Mouse (Mus musculus): Measurements from ENCODE around the gene Ndufa10. TPM values are rescaled to one million over a fixed set of nuclear protein-coding genes. Genes with fewer than 3 reads are reported as not detected.
A peak's percentile ranks its signal among the peaks of the same experiment; 100 is the strongest.

Ndufa10 gene
- polyA plus RNA-seq, 1 experiment from 2014 or later, result 276 TPM

DNA sequence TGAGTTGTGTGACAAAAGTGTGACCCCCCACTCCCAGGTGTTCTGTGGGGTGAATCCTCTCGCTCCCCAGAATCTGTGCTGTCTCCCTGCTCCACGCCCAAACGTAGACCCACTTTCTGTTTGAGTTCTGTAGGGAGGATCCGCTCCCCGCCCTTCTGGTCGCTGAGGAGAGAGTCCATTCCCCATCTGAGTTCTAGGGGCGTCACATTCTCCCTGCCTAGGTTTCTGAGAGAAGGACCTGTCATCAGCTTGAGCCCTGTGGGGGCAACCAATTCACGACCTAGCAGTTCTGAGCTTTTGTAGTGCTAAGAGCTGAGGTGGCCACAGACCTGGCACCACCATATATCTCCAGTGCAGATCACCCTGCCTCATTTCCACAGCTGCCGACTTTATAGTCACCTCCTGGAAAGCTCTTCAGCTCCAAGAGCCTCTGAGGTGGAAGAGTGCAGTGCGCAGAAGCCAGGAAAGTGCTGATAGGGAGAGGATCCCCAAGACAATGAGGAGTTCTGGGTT, 462 bp upstream of the Ndufa10 start:
- no peaks in the 10 kb centered on the region for H3K27me3 ChIP-seq (ENCODE audit: control insufficient read depth, insufficient read depth, low read length)
- WGBS, result 4% methylated on average over 10 of the region's 10 CpGs
- peak; percentile 66 for ATAC-seq (ENCODE audit: insufficient number of reproducible peaks, insufficient read depth, low FRiP score, low read depth)
- peak overlapping the region; percentile 56; the same call in 1 of the 2 replicates for H3K27ac ChIP-seq (ENCODE audit: low read length)
- H3K9me3 ChIP-seq (ENCODE audit: control insufficient read depth, low read depth, low read length), result no peaks in the 10 kb centered on the region
- H3K4me3 ChIP-seq (ENCODE audit: low read depth, low read length), result peak overlapping the region; percentile 98
- H3K4me1 ChIP-seq (ENCODE audit: control insufficient read depth, insufficient read depth, low read length), result peaks cover 8% of the 10 kb centered on the region; the same call in 1 of the 2 replicates
- H3K9ac ChIP-seq (replicated peaks; ENCODE audit: low read depth, low read length), result peak overlapping the region; percentile 57
- peaks cover 16% of the 10 kb centered on the region for H3K36me3 ChIP-seq (ENCODE audit: control insufficient read depth, insufficient read depth, low read length)
- peak overlapping the region; percentile 86 for H3K4me2 ChIP-seq (replicated peaks; ENCODE audit: low read depth, low read length)

DNA sequence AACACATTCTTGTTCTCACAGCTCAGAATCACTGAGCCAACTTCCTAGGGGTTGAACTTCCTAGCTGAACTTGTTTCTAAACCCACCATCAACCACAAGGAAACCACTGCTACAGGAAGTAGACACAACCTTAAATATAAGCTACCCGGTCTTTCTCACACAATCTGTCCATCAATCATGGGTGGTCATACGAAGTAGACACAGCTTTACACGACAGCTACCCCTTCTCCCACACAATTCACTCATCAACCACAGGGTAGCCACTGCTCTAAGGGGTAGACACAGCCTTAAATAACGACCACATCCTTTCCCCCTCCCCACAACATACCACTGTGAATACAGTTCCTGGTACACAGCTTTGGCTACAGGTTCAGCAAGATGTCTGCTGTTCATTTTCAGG, 4.8 kb downstream of the Ndufa10 start:
- H3K27me3 ChIP-seq (ENCODE audit: control insufficient read depth, insufficient read depth, low read length), result no peaks in the 10 kb centered on the region
- no peak overlapping the region for H3K9ac ChIP-seq (replicated peaks; ENCODE audit: low read depth, low read length)
- peaks cover 4% of the 10 kb centered on the region; the same call in 1 of the 2 replicates for H3K4me1 ChIP-seq (ENCODE audit: control insufficient read depth, insufficient read depth, low read length)
- H3K27ac ChIP-seq (ENCODE audit: low read length), result no peak overlapping the region
- H3K4me3 ChIP-seq (ENCODE audit: low read depth, low read length), result no peak overlapping the region
- H3K36me3 ChIP-seq (ENCODE audit: control insufficient read depth, insufficient read depth, low read length), result peaks cover 55% of the 10 kb centered on the region
- no peak for ATAC-seq (ENCODE audit: insufficient number of reproducible peaks, insufficient read depth, low FRiP score, low read depth)
- no peak overlapping the region for H3K4me2 ChIP-seq (replicated peaks; ENCODE audit: low read depth, low read length)
- WGBS, result 84% methylated on average over 4 of the region's 4 CpGs
- H3K9me3 ChIP-seq (ENCODE audit: control insufficient read depth, low read depth, low read length), result no peaks in the 10 kb centered on the region

DNA sequence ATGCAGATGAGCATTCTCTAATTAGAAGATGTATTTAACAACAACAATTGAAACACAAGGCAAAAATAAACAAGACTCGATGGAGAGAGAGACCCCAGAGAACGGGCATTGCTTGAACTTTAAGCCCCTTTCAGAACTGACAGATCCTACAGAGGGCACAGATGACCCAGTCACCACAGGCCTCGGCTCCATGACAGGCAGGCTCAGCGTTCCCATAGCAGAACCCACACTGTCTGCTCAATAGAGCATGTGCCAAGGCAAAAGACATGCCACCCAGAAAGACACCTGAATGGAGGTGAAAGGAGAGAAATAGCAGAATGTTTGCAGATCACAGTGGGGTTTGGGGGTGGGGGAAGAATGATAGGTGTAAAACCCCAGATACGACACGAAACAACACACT, 15.2 kb downstream of the Ndufa10 start:
- H3K4me2 ChIP-seq (replicated peaks; ENCODE audit: low read depth, low read length), result no peak overlapping the region
- 90% methylated on average over 6 of the region's 6 CpGs for WGBS
- no peaks in the 10 kb centered on the region for H3K9me3 ChIP-seq (ENCODE audit: control insufficient read depth, low read depth, low read length)
- no peak overlapping the region for H3K9ac ChIP-seq (replicated peaks; ENCODE audit: low read depth, low read length)
- no peak overlapping the region for H3K27ac ChIP-seq (ENCODE audit: low read length)
- H3K27me3 ChIP-seq (ENCODE audit: control insufficient read depth, insufficient read depth, low read length), result no peaks in the 10 kb centered on the region
- H3K4me3 ChIP-seq (ENCODE audit: low read depth, low read length), result no peak overlapping the region
- no peaks in the 10 kb centered on the region for H3K4me1 ChIP-seq (ENCODE audit: control insufficient read depth, insufficient read depth, low read length)
- peaks cover 59% of the 10 kb centered on the region for H3K36me3 ChIP-seq (ENCODE audit: control insufficient read depth, insufficient read depth, low read length)
- no peak for ATAC-seq (ENCODE audit: insufficient number of reproducible peaks, insufficient read depth, low FRiP score, low read depth)

DNA sequence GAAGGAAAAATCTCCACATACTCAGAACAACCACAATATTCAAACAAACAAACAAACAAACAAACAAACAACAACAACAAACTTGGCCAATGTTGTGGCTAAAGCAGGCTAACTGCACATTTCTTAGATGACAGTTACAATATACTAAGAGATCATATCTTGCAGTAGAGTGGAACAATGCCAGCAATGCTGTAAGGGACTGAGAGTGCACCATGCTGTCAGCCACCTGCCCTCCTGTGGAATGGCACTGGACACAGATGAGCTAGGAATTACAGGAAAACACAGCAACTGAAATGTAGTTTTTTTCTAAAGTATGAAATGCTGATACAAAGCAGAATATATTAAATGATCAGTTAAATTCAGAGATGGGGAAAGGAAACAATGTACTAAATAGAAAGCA, 15.9 kb downstream of the Ndufa10 start:
- ATAC-seq (ENCODE audit: insufficient number of reproducible peaks, insufficient read depth, low FRiP score, low read depth), result no peak
- H3K9me3 ChIP-seq (ENCODE audit: control insufficient read depth, low read depth, low read length), result no peaks in the 10 kb centered on the region
- H3K27ac ChIP-seq (ENCODE audit: low read length), result no peak overlapping the region
- no peak overlapping the region for H3K4me3 ChIP-seq (ENCODE audit: low read depth, low read length)
- H3K4me1 ChIP-seq (ENCODE audit: control insufficient read depth, insufficient read depth, low read length), result no peaks in the 10 kb centered on the region
- H3K36me3 ChIP-seq (ENCODE audit: control insufficient read depth, insufficient read depth, low read length), result peaks cover 60% of the 10 kb centered on the region
- no peak overlapping the region for H3K4me2 ChIP-seq (replicated peaks; ENCODE audit: low read depth, low read length)
- no peaks in the 10 kb centered on the region for H3K27me3 ChIP-seq (ENCODE audit: control insufficient read depth, insufficient read depth, low read length)
- H3K9ac ChIP-seq (replicated peaks; ENCODE audit: low read depth, low read length), result no peak overlapping the region

DNA sequence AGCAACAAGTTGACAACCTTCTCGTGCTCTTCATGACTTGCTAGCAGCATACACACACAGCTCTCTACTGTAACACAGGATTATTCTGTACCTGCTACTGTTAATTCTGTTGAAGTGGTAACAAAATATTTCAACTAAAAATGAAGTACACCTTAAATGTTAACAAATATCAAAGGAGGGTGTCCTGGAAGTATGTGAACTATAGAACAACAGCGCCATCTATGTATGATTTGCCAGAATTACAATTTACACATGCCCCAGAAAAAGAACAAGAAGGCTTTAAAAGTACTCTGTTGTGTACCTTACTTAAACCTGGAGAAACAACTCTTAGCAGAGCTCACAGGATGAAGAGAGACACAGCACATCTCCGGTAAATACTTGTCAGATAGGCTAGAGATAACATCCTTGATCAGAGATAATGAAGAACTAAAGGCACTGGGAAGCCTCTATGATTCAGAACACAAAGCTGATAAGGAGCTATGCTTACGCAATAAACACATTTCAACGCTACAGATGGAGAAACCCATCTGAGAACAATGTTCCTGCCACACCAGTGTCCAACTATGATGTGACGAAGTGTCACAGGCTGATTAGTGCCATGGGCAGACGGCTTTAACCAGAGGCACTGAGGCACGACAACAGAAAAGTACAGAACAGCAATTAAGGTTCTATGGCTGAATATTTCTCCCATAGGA, 19.8 kb downstream of the Ndufa10 start:
- ATAC-seq (ENCODE audit: insufficient number of reproducible peaks, insufficient read depth, low FRiP score, low read depth), result no peak

DNA sequence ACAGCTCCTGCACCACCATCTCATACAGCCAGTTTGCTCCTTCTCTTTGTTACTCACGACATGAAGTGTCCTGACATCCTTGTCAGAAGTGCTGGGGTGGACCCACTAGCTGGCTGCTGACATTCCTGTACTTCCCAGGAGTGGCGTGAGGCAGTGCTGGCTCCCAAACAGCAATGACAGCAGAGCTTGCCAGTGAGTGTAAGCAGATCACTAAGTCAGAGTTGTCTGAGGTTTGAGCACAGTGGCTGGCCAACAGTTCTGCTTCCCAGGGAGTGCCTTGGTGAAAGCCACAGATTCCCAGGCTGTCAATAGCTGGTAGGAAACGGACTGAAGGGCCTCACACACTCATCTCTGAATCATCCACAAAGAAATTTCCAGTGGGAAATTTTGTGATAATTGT, 25.4 kb downstream of the Ndufa10 start:
- Histone ChIP-seq H3K27me3 (ENCODE audit: control insufficient read depth, insufficient read depth, low read length) (no peaks in the 10 kb centered on the region), H3K4me3 (ENCODE audit: low read depth, low read length) (no peak overlapping the region), H3K4me1 (ENCODE audit: control insufficient read depth, insufficient read depth, low read length) (no peaks in the 10 kb centered on the region), H3K9ac (replicated peaks; ENCODE audit: low read depth, low read length) (no peak overlapping the region), H3K36me3 (ENCODE audit: control insufficient read depth, insufficient read depth, low read length) (peaks cover 60% of the 10 kb centered on the region), H3K27ac (ENCODE audit: low read length) (no peak overlapping the region), H3K9me3 (ENCODE audit: control insufficient read depth, low read depth, low read length) (no peaks in the 10 kb centered on the region), H3K4me2 (replicated peaks; ENCODE audit: low read depth, low read length) (no peak overlapping the region)
- WGBS, result 71% methylated on average over 3 of the region's 3 CpGs
- no peak for ATAC-seq (ENCODE audit: insufficient number of reproducible peaks, insufficient read depth, low FRiP score, low read depth)

More for the DNA sequence above, 19.8 kb downstream of the Ndufa10 start:
- Histone ChIP-seq H3K4me3 (ENCODE audit: low read depth, low read length) (no peak overlapping the region), H3K36me3 (ENCODE audit: control insufficient read depth, insufficient read depth, low read length) (peaks cover 56% of the 10 kb centered on the region), H3K27ac (ENCODE audit: low read length) (no peak overlapping the region), H3K9ac (replicated peaks; ENCODE audit: low read depth, low read length) (no peak overlapping the region), H3K27me3 (ENCODE audit: control insufficient read depth, insufficient read depth, low read length) (no peaks in the 10 kb centered on the region), H3K4me1 (ENCODE audit: control insufficient read depth, insufficient read depth, low read length) (no peaks in the 10 kb centered on the region), H3K4me2 (replicated peaks; ENCODE audit: low read depth, low read length) (no peak overlapping the region), H3K9me3 (ENCODE audit: control insufficient read depth, low read depth, low read length) (no peaks in the 10 kb centered on the region)
- 74% methylated on average over 8 of the region's 8 CpGs for WGBS

DNA sequence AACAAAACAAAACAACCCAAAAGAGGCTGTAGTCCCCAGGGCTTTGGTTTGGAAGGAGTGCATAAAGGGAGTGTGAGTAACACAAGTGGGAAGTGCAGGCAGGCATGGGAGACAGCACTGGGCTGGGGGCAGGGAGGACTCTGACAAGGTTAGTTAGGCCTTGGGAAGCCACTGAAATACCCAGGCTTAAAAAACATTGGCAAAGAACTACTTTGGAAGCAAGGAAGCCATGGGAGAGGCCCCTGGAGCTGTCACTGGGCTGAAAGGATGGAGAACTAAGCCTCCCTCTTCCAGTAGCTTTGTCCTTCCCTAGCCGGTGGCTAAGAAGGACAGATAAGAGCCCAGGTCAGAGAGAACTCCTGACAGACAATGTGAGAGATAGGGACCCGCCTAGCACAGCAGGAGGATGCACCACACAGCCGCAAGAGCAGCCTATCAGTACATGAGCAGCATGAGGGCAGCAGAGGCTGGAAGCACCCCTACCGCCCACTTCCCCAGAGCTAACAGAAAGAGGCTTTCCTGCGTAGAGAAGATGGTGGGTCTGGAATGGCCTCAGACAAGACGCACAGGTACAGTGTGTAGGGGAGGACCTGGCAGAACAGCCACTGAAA, 32.1 kb downstream of the Ndufa10 start:
- Histone ChIP-seq H3K36me3 (ENCODE audit: control insufficient read depth, insufficient read depth, low read length) (peaks cover 33% of the 10 kb centered on the region), H3K27me3 (ENCODE audit: control insufficient read depth, insufficient read depth, low read length) (no peaks in the 10 kb centered on the region)
- WGBS, result 77% methylated on average over 6 of the region's 6 CpGs

DNA sequence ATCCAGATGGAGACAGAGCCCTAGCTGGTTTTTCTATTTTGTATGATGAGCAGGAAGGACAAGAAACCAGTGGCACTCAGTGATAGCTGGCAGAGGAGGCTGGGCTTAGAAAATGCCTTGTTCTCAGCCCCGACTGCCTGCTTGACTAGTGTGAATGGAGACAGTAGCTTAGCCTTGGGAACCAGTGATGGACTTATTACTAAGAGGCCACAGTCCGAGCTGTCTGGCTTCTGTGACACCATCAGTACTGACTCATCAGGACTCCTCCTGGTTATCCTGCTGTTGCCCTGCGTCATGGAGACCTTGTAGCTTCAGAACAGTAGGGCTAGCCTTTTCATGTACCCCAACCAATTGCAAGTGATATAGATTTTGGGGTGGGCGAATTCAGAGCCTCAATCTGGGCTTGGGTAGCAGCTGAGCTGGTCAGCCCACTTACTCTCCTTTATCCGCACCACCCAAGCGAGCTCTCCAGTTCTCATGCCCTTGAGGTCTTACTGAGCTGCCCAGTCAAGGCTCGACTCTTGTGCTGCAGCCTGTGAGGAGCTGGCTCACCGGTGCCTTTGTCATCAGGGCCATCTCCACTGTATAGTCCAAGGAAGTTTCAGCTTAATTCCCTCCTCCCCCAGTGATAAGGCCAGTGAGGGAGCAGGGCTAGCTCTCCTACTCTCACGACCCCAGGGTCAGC, 33.5 kb downstream of the Ndufa10 start:
- H3K36me3 ChIP-seq (ENCODE audit: control insufficient read depth, insufficient read depth, low read length), result peaks cover 27% of the 10 kb centered on the region
- WGBS, result 87% methylated on average over 9 of the region's 9 CpGs

More for the DNA sequence above, 32.1 kb downstream of the Ndufa10 start:
- H3K27ac ChIP-seq (ENCODE audit: low read length), result no peak overlapping the region
- no peaks in the 10 kb centered on the region for H3K9me3 ChIP-seq (ENCODE audit: control insufficient read depth, low read depth, low read length)
- no peak overlapping the region for H3K4me2 ChIP-seq (replicated peaks; ENCODE audit: low read depth, low read length)
- H3K9ac ChIP-seq (replicated peaks; ENCODE audit: low read depth, low read length), result no peak overlapping the region
- H3K4me3 ChIP-seq (ENCODE audit: low read depth, low read length), result no peak overlapping the region
- H3K4me1 ChIP-seq (ENCODE audit: control insufficient read depth, insufficient read depth, low read length), result peaks cover 4% of the 10 kb centered on the region
- ATAC-seq (ENCODE audit: insufficient number of reproducible peaks, insufficient read depth, low FRiP score, low read depth), result no peak

More for the DNA sequence above, 33.5 kb downstream of the Ndufa10 start:
- H3K4me2 ChIP-seq (replicated peaks; ENCODE audit: low read depth, low read length), result no peak overlapping the region
- no peak for ATAC-seq (ENCODE audit: insufficient number of reproducible peaks, insufficient read depth, low FRiP score, low read depth)
- H3K27me3 ChIP-seq (ENCODE audit: control insufficient read depth, insufficient read depth, low read length), result no peaks in the 10 kb centered on the region
- H3K9me3 ChIP-seq (ENCODE audit: control insufficient read depth, low read depth, low read length), result no peaks in the 10 kb centered on the region
- H3K27ac ChIP-seq (ENCODE audit: low read length), result no peak overlapping the region
- H3K9ac ChIP-seq (replicated peaks; ENCODE audit: low read depth, low read length), result no peak overlapping the region
- no peak overlapping the region for H3K4me3 ChIP-seq (ENCODE audit: low read depth, low read length)
- peaks cover 4% of the 10 kb centered on the region for H3K4me1 ChIP-seq (ENCODE audit: control insufficient read depth, insufficient read depth, low read length)
